Mouse (Mus musculus): ENCODE results near the gene Myo9a. TPM values are rescaled to one million over a fixed set of nuclear protein-coding genes. Genes with fewer than 3 reads are reported as not detected.
"Not testable (repeated sequence)": the region's sequence is repeated elsewhere in the genome, so short reads cannot be mapped to it uniquely, and the experiment has no call there.

Gene Myo9a
- polyA plus RNA-seq, 1 experiment from 2014 or later: 28.1 TPM

- Histone ChIP-seq H3K27me3 (replicated peaks) (no peaks in the 10 kb centered on the region), H3K9me3 (no peaks in the 10 kb centered on the region), H3K4me1 (no peaks in the 10 kb centered on the region), H3K27ac (no peak overlapping the region), H3K4me3 (no peak overlapping the region), H3K9ac (no peak overlapping the region), H3K4me2 (no peak overlapping the region), H3K36me3 (replicated peaks) (no peaks in the 10 kb centered on the region)
- no peak for ATAC-seq (replicated peaks)
- 84% methylated on average over 7 of the region's 7 CpGs for WGBS
These were observed 202.9 kb downstream of the Myo9a start for GRCm38 (mm10) chr9:59953556-59953955.

GRCm38 (mm10) chr9:59955199-59955598 lies 204.5 kb downstream of the Myo9a start:
- Histone ChIP-seq H3K9me3 (no peaks in the 10 kb centered on the region), H3K4me2 (no peak overlapping the region), H3K4me3 (no peak overlapping the region), H3K4me1 (no peaks in the 10 kb centered on the region), H3K9ac (no peak overlapping the region), H3K27me3 (replicated peaks) (no peaks in the 10 kb centered on the region), H3K27ac (no peak overlapping the region), H3K36me3 (replicated peaks) (no peaks in the 10 kb centered on the region)
- no peak for ATAC-seq (replicated peaks)
- 63% methylated on average over 3 of the region's 3 CpGs for WGBS

GRCm38 (mm10) chr9:59955692-59956091 lies 205.0 kb downstream of the Myo9a start:
- H3K36me3 ChIP-seq (replicated peaks): no peaks in the 10 kb centered on the region

GRCm38 (mm10) chr9:59956496-59956895 lies 205.8 kb downstream of the Myo9a start:
- H3K4me2 ChIP-seq: no peak overlapping the region

More at GRCm38 (mm10) chr9:59955692-59956091, 205.0 kb downstream of the Myo9a start:
- no peak for ATAC-seq (replicated peaks)
- Histone ChIP-seq H3K9ac (no peak overlapping the region), H3K27me3 (replicated peaks) (no peaks in the 10 kb centered on the region), H3K4me3 (no peak overlapping the region), H3K4me2 (no peak overlapping the region), H3K27ac (no peak overlapping the region), H3K4me1 (no peaks in the 10 kb centered on the region), H3K9me3 (no peaks in the 10 kb centered on the region)
- 77% methylated on average over 6 of the region's 6 CpGs for WGBS

GRCm38 (mm10) chr9:59958115-59958514 lies 207.4 kb downstream of the Myo9a start:
- H3K9me3 ChIP-seq; ATAC-seq (replicated peaks); H3K27me3 ChIP-seq (replicated peaks); H3K36me3 ChIP-seq (replicated peaks); H3K4me2 ChIP-seq; H3K4me1 ChIP-seq; H3K4me3 ChIP-seq; H3K27ac ChIP-seq; H3K9ac ChIP-seq: not testable (repeated sequence)
- WGBS: 59% methylated on average over 1 of the region's 1 CpGs

More at GRCm38 (mm10) chr9:59956496-59956895, 205.8 kb downstream of the Myo9a start:
- 46% methylated on average over 6 of the region's 6 CpGs for WGBS
- ATAC-seq (replicated peaks): no peak
- Histone ChIP-seq H3K36me3 (replicated peaks) (no peaks in the 10 kb centered on the region), H3K9ac (no peak overlapping the region), H3K4me1 (no peaks in the 10 kb centered on the region), H3K9me3 (no peaks in the 10 kb centered on the region), H3K27ac (no peak overlapping the region), H3K4me3 (no peak overlapping the region), H3K27me3 (replicated peaks) (no peaks in the 10 kb centered on the region)

- no peak overlapping the region for H3K4me2 ChIP-seq
- H3K27me3 ChIP-seq (replicated peaks): no peaks in the 10 kb centered on the region
- H3K4me1 ChIP-seq: no peaks in the 10 kb centered on the region
- no peak for ATAC-seq (replicated peaks)
- no peak overlapping the region for H3K9ac ChIP-seq
- H3K36me3 ChIP-seq (replicated peaks): no peaks in the 10 kb centered on the region
- no peak overlapping the region for H3K27ac ChIP-seq
- no peak overlapping the region for H3K4me3 ChIP-seq
- H3K9me3 ChIP-seq: no peaks in the 10 kb centered on the region
- 3% methylated on average over 8 of the region's 8 CpGs for WGBS
These were observed 208.6 kb downstream of the Myo9a start for GRCm38 (mm10) chr9:59959276-59959675.

- WGBS: 90% methylated on average over 10 of the region's 10 CpGs
- no peak within 1 kb of the TSS for H3K4me3 ChIP-seq
- ATAC-seq (replicated peaks): no peak
These were observed 209.9 kb downstream of the Myo9a start, which contains the start of gene Nr2e3 for GRCm38 (mm10) chr9:59960559-59960958. Gene Nr2e3, minus strand, starts transcription at chr9:59960659.

GRCm38 (mm10) chr9:59961201-59961955 lies 210.7 kb downstream of the Myo9a start:
- no peaks in the 10 kb centered on the region for H3K36me3 ChIP-seq (replicated peaks)
- H3K27ac ChIP-seq: no peak overlapping the region
- no peak for ATAC-seq (replicated peaks)
- WGBS: 58% methylated on average over 14 of the region's 14 CpGs
- H3K9ac ChIP-seq: no peak overlapping the region
- no peak overlapping the region for H3K4me2 ChIP-seq
- no peak overlapping the region for H3K4me3 ChIP-seq
- no peaks in the 10 kb centered on the region for H3K27me3 ChIP-seq (replicated peaks)
- no peaks in the 10 kb centered on the region for H3K4me1 ChIP-seq
- H3K9me3 ChIP-seq: no peaks in the 10 kb centered on the region

More at GRCm38 (mm10) chr9:59960559-59960958, 209.9 kb downstream of the Myo9a start, which contains the start of gene Nr2e3:
- H3K4me2 ChIP-seq: no peak within 1 kb of the TSS
- no peaks in the 10 kb centered on the region for H3K36me3 ChIP-seq (replicated peaks)
- H3K9ac ChIP-seq: no peak within 1 kb of the TSS
- no peaks in the 10 kb centered on the region for H3K27me3 ChIP-seq (replicated peaks)
- no peaks in the 10 kb centered on the region for H3K9me3 ChIP-seq
- H3K4me1 ChIP-seq: no peaks in the 10 kb centered on the region
- no peak within 1 kb of the TSS for H3K27ac ChIP-seq

GRCm38 (mm10) chr9:59964367-59964766 lies 213.7 kb downstream of the Myo9a start:
- Histone ChIP-seq H3K9ac (no peak overlapping the region), H3K4me1 (no peaks in the 10 kb centered on the region), H3K27ac (no peak overlapping the region), H3K27me3 (replicated peaks) (no peaks in the 10 kb centered on the region), H3K36me3 (replicated peaks) (no peaks in the 10 kb centered on the region), H3K4me3 (no peak overlapping the region), H3K4me2 (no peak overlapping the region), H3K9me3 (no peaks in the 10 kb centered on the region)
- ATAC-seq (replicated peaks): no peak
- 67% methylated on average over 3 of the region's 3 CpGs for WGBS

- 88% methylated on average over 10 of the region's 10 CpGs for WGBS
- Histone ChIP-seq H3K36me3 (replicated peaks) (no peaks in the 10 kb centered on the region), H3K4me1 (no peaks in the 10 kb centered on the region), H3K4me2 (no peak overlapping the region), H3K27me3 (replicated peaks) (no peaks in the 10 kb centered on the region), H3K9me3 (no peaks in the 10 kb centered on the region), H3K27ac (no peak overlapping the region), H3K9ac (no peak overlapping the region), H3K4me3 (no peak overlapping the region)
- no peak for ATAC-seq (replicated peaks)
These were observed 214.3 kb downstream of the Myo9a start for GRCm38 (mm10) chr9:59965046-59965445.

GRCm38 (mm10) chr9:59969383-59969782 lies 218.7 kb downstream of the Myo9a start:
- H3K9ac ChIP-seq: no peak overlapping the region
- no peak overlapping the region for H3K27ac ChIP-seq
- no peak overlapping the region for H3K4me2 ChIP-seq
- H3K4me3 ChIP-seq: no peak overlapping the region
- ATAC-seq (replicated peaks): no peak
- no peaks in the 10 kb centered on the region for H3K4me1 ChIP-seq
- no peaks in the 10 kb centered on the region for H3K9me3 ChIP-seq
- WGBS: 27% methylated on average over 6 of the region's 6 CpGs
- no peaks in the 10 kb centered on the region for H3K27me3 ChIP-seq (replicated peaks)
- H3K36me3 ChIP-seq (replicated peaks): no peaks in the 10 kb centered on the region

- no peak overlapping the region for H3K9ac ChIP-seq
- no peak for ATAC-seq (replicated peaks)
- WGBS: 65% methylated on average over 4 of the region's 4 CpGs
- no peaks in the 10 kb centered on the region for H3K27me3 ChIP-seq (replicated peaks)
- no peak overlapping the region for H3K4me3 ChIP-seq
- H3K9me3 ChIP-seq: no peaks in the 10 kb centered on the region
- H3K4me1 ChIP-seq: no peaks in the 10 kb centered on the region
- H3K4me2 ChIP-seq: no peak overlapping the region
- H3K36me3 ChIP-seq (replicated peaks): no peaks in the 10 kb centered on the region
- no peak overlapping the region for H3K27ac ChIP-seq
These were observed 220.6 kb downstream of the Myo9a start for GRCm38 (mm10) chr9:59971263-59971662.
